Mouse (Mus musculus) liver, embryonic 14.5 days (tissue): ENCODE measurements around the gene Map4k5.

Experiments
- CTCF ChIP-seq: IDR thresholded peaks from 2 replicates; pipeline ENCODE4 v1.5.1; 2016; ENCODE audit warnings: antibody characterized with exemption, low read depth, control low read depth
- EP300 ChIP-seq: IDR thresholded peaks from 2 replicates; pipeline ENCODE4 v1.6.1; 2016; ENCODE audit warnings: antibody characterized with exemption, low read depth

DNA sequence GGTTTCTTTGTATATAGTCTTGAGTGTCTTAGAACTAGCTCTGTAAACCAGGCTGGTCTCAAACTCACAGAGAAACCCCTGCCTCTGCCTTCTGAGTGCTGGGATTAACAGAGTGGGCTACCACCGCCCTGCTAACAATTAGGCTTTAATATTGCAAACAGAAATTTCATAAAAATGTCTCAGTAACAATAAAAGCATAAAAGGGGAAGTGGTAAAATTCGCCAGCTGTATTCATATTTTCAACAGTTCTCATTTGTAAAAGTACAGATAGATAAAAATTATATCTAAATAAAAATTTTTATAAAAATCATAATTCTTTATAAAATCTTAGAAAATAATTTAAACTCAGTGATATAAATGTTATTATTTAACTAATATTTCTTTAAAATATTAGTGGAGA lies 39.1 kb downstream of the Map4k5 start:
- TF ChIP-seq EP300: no peak
- no peak for TF ChIP-seq CTCF
